Mouse (Mus musculus) C2C12 (cell line): ENCODE results near the gene Krtap26-1.

Experiments
- CTCF ChIP-seq: IDR thresholded peaks from one replicate; pipeline ENCODE4 v1.5.1; 2011; ENCODE audit not compliant: control insufficient read depth, insufficient read depth, insufficient read length
- MAX ChIP-seq: IDR thresholded peaks from one replicate; pipeline ENCODE4 v1.6.1; 2011; ENCODE audit warnings: mild to moderate bottlenecking, control low read depth

- no peak for TF ChIP-seq MAX
- TF ChIP-seq CTCF: no peak
Observed at GRCm38 (mm10) chr16:88696256-88696655, 48.7 kb upstream of the Krtap26-1 start.
